Mouse (Mus musculus): ENCODE results near the gene Cacna1e. TPM values are rescaled to one million over a fixed set of nuclear protein-coding genes. Genes with fewer than 3 reads are reported as not detected.

Gene Cacna1e
- polyA plus RNA-seq, 1 experiment from 2014 or later, result 1.3 TPM

DNA sequence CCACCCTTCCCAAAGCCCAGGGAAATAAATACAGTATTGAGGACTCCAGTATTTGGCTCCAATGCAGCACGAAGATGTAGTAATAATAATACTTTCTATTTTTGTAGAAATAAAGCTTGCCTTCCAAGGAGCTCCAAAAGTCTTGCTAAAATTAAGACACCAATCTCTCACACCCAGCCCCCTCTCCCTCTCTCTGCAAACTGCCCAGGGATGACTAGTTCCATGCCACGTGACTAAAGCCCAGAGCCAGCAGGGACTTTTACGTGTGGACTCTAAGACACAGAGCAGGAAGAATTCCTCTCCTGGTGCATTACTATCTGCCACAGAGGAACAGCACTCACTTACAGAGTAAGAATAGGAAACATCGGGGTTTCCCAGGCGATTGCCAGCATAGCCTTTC lies 222.3 kb downstream of the Cacna1e start:
- ATAC-seq (ENCODE audit: insufficient number of reproducible peaks, low FRiP score, low TSS enrichment, low read depth), result no peak
- Histone ChIP-seq H3K9ac (no peak overlapping the region), H3K4me1 (no peaks in the 10 kb centered on the region), H3K27me3 (no peaks in the 10 kb centered on the region), H3K27ac (replicated peaks) (no peak overlapping the region), H3K9me3 (replicated peaks) (no peaks in the 10 kb centered on the region), H3K36me3 (no peaks in the 10 kb centered on the region), H3K4me2 (replicated peaks) (no peak overlapping the region), H3K4me3 (replicated peaks) (no peak overlapping the region)
- 71% methylated on average over 5 of the region's 5 CpGs for WGBS

DNA sequence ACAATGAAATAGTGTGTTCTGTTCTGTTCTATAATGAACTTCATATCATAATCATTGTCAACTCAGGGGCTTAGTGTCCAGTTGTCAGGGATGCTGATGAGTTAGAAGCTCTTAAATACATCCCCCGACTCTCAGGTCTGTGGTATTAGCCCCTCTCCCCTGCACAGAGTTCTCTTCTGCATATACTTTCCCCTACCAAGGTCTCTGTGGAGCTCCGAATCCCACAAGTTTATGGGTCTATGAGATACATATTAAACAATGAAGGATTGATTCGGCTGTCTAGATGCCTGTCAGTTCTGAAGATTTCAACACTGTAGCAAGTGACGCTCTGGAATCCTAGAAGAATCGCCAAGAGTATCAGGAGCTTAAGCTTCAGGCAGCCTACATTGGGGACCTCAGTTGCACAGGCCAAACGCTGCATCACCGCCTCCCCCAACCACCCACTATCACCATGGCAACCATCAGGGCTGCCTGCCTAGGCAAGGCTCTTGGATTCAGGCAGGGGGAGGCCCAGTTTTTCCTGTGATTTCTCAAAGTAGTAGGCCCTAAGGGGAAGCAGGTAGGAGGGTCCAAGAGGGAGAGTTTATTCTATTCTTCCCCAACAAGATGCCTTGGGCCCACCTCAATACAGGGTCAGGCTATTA lies 223.0 kb downstream of the Cacna1e start:
- H3K9ac ChIP-seq, result no peak overlapping the region
- 40% methylated on average over 7 of the region's 7 CpGs for WGBS
- ATAC-seq (ENCODE audit: insufficient number of reproducible peaks, low FRiP score, low TSS enrichment, low read depth), result no peak
- no peaks in the 10 kb centered on the region for H3K27me3 ChIP-seq
- no peaks in the 10 kb centered on the region for H3K4me1 ChIP-seq
- H3K36me3 ChIP-seq, result no peaks in the 10 kb centered on the region
- no peaks in the 10 kb centered on the region for H3K9me3 ChIP-seq (replicated peaks)
- no peak overlapping the region for H3K27ac ChIP-seq (replicated peaks)
- no peak overlapping the region for H3K4me3 ChIP-seq (replicated peaks)
- H3K4me2 ChIP-seq (replicated peaks), result no peak overlapping the region

DNA sequence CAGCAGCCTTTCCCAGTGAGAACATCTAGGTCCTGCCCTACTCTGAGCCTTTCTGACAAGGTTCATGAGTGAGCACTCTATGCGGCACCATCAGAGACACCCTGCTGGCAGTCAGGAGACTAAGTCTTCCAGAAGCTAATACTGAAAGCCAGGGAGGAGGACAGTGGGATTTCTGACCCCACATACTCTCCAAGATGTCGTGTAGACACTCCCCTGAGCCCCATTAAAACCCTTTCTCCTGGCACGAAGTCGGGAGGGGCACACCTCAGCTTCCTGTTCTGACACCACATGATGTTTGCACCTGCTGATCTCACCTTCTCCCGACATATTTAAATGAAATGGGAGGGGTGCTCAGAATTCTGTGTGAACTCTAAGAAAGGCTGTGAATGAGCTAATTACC lies 226.9 kb downstream of the Cacna1e start:
- 71% methylated on average over 5 of the region's 5 CpGs for WGBS
- H3K36me3 ChIP-seq, result no peaks in the 10 kb centered on the region
- H3K9me3 ChIP-seq (replicated peaks), result no peaks in the 10 kb centered on the region
- H3K4me1 ChIP-seq, result no peaks in the 10 kb centered on the region
- H3K4me2 ChIP-seq (replicated peaks), result no peak overlapping the region
- ATAC-seq (ENCODE audit: insufficient number of reproducible peaks, low FRiP score, low TSS enrichment, low read depth), result no peak
- H3K27me3 ChIP-seq, result no peaks in the 10 kb centered on the region
- no peak overlapping the region for H3K4me3 ChIP-seq (replicated peaks)
- H3K27ac ChIP-seq (replicated peaks), result no peak overlapping the region
- no peak overlapping the region for H3K9ac ChIP-seq

DNA sequence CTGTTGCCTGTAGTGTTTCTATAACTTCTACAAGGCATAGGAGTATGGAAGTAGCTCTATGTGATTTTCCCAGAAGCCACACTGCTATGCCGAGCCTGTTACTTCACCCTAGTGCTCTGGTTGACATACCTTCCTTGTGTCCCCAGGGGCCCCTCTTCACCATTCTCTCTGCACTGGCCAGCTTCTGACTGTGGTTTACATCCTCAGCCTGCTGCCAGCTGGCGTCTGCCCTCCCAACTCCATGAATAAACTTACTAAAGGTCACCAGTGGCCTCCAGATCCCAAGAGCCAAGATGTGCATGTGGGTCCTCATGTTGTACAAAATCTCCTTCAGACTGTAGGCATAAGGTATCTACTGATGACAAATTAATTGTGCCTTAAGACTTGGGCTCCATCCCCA lies 230.3 kb downstream of the Cacna1e start:
- no peak for ATAC-seq (ENCODE audit: insufficient number of reproducible peaks, low FRiP score, low TSS enrichment, low read depth)
- Histone ChIP-seq H3K9ac (no peak overlapping the region), H3K9me3 (replicated peaks) (no peaks in the 10 kb centered on the region), H3K4me1 (no peaks in the 10 kb centered on the region), H3K27ac (replicated peaks) (no peak overlapping the region), H3K4me3 (replicated peaks) (no peak overlapping the region), H3K36me3 (no peaks in the 10 kb centered on the region), H3K27me3 (no peaks in the 10 kb centered on the region), H3K4me2 (replicated peaks) (no peak overlapping the region)
- 72% methylated on average over 2 of the region's 2 CpGs for WGBS

DNA sequence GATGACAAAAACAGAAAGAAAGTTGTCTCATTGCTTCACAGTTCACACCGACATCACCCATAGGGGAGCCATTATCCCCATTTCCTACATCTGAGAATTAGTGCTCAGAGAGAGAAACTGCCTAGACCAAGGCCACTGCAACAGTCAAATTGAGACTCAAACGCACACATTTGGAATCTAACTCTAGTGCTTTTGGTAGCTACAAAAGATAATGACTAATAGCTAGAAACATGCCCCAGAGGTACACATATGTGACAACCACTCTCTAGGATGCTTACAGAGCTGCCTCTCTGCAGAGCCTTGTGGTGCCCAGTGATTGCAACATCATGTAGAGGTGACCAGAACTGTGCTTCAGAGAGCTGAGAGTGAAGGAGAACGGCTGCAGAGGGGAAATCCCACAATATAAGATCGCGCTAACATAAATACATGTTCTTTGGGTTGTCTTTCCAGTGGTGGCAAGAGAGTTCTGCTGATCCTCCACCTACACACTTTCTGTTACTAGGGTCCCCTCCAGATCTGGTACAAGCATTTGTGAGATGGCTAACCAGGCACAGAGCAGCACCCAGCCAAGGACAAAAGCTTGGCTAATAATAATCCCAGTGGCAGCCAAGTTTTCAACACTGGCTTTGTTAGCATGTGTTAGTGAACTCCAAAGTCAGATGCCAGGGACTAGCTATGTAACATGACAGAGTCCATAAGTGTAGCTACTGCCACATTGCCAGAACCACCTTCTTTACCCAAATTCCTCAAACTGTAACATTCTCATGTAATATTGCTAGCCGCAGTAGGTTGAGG lies 237.9 kb downstream of the Cacna1e start:
- ATAC-seq (ENCODE audit: insufficient number of reproducible peaks, low FRiP score, low TSS enrichment, low read depth), result no peak

DNA sequence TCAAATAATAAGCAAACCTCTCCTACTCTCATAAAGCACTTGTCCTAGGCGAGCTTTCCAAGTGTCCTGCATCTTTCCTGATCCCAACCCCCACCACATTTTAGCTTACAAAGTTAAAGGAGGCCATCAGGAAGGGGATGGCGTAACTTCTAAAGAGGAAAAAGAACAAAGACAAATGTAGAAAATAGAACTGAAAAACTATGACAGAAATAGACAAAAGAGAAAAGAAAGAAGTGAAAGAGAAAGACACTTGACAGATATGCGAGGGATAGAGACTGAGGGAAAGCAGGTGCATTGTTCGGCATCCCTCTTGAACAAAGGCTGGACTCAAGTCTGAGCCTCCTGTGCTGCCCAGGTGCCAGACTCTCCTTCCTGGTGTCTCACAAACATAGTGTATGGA lies 246.5 kb downstream of the Cacna1e start:
- Histone ChIP-seq H3K4me3 (replicated peaks) (no peak overlapping the region), H3K36me3 (no peaks in the 10 kb centered on the region)
- WGBS, result 67% methylated on average over 4 of the region's 4 CpGs

More for the DNA sequence above, 237.9 kb downstream of the Cacna1e start:
- H3K4me1 ChIP-seq, result no peaks in the 10 kb centered on the region
- H3K27ac ChIP-seq (replicated peaks), result no peak overlapping the region
- no peak overlapping the region for H3K9ac ChIP-seq
- no peak overlapping the region for H3K4me2 ChIP-seq (replicated peaks)
- H3K27me3 ChIP-seq, result no peaks in the 10 kb centered on the region
- H3K9me3 ChIP-seq (replicated peaks), result no peaks in the 10 kb centered on the region
- no peaks in the 10 kb centered on the region for H3K36me3 ChIP-seq
- 88% methylated on average over 6 of the region's 6 CpGs for WGBS
- no peak overlapping the region for H3K4me3 ChIP-seq (replicated peaks)

DNA sequence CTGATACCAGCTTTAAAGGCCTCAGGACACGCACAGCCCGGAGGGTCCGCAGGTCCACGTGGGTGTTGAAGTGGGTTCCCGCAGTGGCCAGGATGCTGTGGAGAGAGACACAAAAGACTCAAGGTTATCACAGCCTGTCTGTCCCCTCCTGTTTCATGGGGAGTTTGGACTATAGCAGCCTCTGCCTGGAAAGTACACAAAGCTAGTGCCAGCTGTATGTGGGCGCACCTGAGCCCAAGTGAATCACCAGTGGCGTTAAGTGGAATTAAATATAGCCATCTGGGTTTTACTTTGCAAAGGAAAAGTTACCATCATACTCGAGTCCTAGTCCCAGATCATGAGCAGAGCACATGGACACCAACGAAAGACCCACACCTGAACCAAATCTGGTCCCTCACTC lies 248.5 kb downstream of the Cacna1e start:
- Histone ChIP-seq H3K36me3 (no peaks in the 10 kb centered on the region), H3K27ac (replicated peaks) (no peak overlapping the region), H3K4me2 (replicated peaks) (no peak overlapping the region), H3K9me3 (replicated peaks) (no peaks in the 10 kb centered on the region), H3K9ac (no peak overlapping the region), H3K4me1 (no peaks in the 10 kb centered on the region), H3K27me3 (0 out of 2 replicates have a peak, but pooled peaks cover 3% of the 10 kb centered on the region), H3K4me3 (replicated peaks) (no peak overlapping the region)
- ATAC-seq (ENCODE audit: insufficient number of reproducible peaks, low FRiP score, low TSS enrichment, low read depth), result no peak
- WGBS, result 89% methylated on average over 9 of the region's 9 CpGs

More for the DNA sequence above, 246.5 kb downstream of the Cacna1e start:
- no peaks in the 10 kb centered on the region for H3K4me1 ChIP-seq
- ATAC-seq (ENCODE audit: insufficient number of reproducible peaks, low FRiP score, low TSS enrichment, low read depth), result no peak
- H3K9ac ChIP-seq, result no peak overlapping the region
- H3K27me3 ChIP-seq, result no peaks in the 10 kb centered on the region
- H3K4me2 ChIP-seq (replicated peaks), result no peak overlapping the region
- no peak overlapping the region for H3K27ac ChIP-seq (replicated peaks)
- no peaks in the 10 kb centered on the region for H3K9me3 ChIP-seq (replicated peaks)

DNA sequence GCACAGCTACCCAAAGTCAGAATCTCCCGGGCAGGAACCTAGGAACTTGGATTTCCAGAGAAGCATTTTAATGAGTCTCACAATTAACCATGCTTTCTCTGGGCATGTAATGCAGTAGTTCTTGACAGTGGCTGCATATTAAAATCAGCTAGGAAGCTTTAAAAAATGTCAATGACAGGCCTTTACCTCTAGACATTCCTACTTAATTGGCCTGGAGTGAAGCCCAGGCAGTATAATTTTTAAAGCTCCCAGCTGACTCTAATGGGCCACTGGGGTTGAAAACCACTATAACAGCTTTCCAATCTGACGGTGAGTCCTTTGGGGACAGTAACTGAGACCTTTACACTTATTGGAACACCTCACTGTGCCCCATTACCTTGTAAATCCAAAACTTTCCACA lies 251.4 kb downstream of the Cacna1e start:
- H3K27me3 ChIP-seq, result 0 out of 2 replicates have a peak, but pooled peaks cover 3% of the 10 kb centered on the region
- no peak overlapping the region for H3K27ac ChIP-seq (replicated peaks)
- no peaks in the 10 kb centered on the region for H3K36me3 ChIP-seq
- H3K9me3 ChIP-seq (replicated peaks), result no peaks in the 10 kb centered on the region
- H3K4me3 ChIP-seq (replicated peaks), result no peak overlapping the region
- ATAC-seq (ENCODE audit: insufficient number of reproducible peaks, low FRiP score, low TSS enrichment, low read depth), result no peak
- no peaks in the 10 kb centered on the region for H3K4me1 ChIP-seq
- 46% methylated on average over 2 of the region's 2 CpGs for WGBS
- H3K9ac ChIP-seq, result no peak overlapping the region
- H3K4me2 ChIP-seq (replicated peaks), result no peak overlapping the region

DNA sequence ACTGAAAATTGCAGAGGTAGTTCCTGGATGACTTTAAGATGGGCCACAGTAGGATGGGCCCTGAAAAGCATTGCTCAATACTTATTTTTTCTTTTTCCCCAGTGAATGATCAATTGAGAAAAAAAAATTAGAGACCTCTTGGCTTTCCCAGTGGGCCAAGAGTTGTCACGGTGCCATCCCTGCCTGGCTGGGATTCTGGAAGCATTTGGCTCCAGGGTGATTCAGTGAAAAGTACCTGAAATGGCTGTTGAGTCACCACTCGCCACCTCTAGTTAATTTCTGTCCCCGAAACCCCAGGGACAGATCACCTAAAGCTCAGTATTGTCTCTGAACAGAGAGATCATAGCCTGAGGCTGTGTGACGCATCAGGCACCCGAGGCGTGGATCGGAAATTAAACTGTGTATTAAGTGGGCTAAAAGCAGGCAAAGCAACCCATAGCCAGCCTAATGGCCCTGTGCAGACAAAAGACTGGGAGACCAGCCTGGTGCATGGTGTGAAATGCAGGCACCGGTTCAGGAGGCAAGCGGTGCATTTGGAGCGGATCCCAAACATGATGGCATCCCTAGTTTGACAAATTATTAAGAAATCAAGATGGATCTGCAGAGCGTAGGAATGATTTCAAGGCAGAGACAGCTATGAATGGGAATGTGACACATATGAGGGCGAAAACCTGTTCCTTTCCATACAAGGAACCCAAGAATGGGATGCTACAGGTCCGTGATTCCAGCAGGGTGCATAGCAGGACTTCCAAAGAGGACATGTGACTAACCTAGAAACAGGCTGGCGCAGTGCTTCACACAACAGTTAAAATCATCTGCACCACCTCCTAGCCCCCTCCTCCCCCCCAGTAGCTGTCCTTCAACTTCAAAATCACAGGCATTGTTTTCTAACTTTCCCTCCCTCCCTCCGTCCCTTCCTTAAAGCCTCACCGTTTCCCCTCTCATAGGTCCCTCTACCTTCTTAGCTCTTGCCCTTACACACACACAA lies 261.3 kb downstream of the Cacna1e start:
- Histone ChIP-seq H3K27ac (replicated peaks) (no peak overlapping the region), H3K27me3 (no peaks in the 10 kb centered on the region), H3K4me3 (replicated peaks) (no peak overlapping the region), H3K9ac (no peak overlapping the region), H3K4me2 (replicated peaks) (no peak overlapping the region), H3K9me3 (replicated peaks) (no peaks in the 10 kb centered on the region), H3K36me3 (no peaks in the 10 kb centered on the region), H3K4me1 (no peaks in the 10 kb centered on the region)
- WGBS, result 80% methylated on average over 16 of the region's 16 CpGs
- no peak for ATAC-seq (ENCODE audit: insufficient number of reproducible peaks, low FRiP score, low TSS enrichment, low read depth)

DNA sequence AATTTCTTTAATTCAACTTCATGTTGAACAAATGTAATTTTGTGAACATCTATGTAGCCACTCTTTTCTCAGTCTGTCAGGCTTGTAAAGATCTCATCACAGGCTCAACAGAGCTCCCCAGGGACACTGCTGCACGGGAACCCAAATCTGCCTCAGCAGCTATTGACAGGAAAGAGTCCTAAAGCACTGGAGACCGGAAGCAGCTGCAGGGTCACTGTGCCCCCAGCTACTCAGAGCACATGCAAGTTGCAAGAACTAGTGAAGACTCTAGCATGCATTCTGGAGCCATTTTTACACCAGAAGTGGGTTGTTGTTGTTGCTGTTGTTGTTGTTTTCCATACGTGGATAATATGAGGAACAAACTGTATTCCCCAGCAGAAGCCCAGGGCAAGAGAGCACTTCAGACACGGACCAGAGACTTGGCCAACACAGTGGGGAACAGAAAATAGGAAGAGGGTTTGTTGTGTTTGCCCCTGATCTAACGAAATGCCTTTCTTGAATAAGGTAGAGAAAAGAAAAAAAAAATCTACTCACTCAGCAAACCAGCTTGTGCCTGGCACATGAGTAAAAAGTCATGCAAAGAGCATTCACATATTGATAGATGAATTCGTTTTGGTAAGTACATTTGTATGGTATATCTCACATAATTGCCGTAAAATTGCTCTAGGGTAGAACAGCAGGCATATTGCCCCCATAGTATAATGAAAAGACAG lies 266.4 kb downstream of the Cacna1e start:
- no peak overlapping the region for H3K4me3 ChIP-seq (replicated peaks)
- H3K9me3 ChIP-seq (replicated peaks), result no peaks in the 10 kb centered on the region
- 54% methylated on average over 7 of the region's 7 CpGs for WGBS
- H3K27ac ChIP-seq (replicated peaks), result no peak overlapping the region
- H3K27me3 ChIP-seq, result no peaks in the 10 kb centered on the region
- H3K4me2 ChIP-seq (replicated peaks), result no peak overlapping the region
- no peaks in the 10 kb centered on the region for H3K4me1 ChIP-seq
- no peaks in the 10 kb centered on the region for H3K36me3 ChIP-seq
- no peak overlapping the region for H3K9ac ChIP-seq
- ATAC-seq (ENCODE audit: insufficient number of reproducible peaks, low FRiP score, low TSS enrichment, low read depth), result no peak
